Mouse (Mus musculus) neutrophil, adult 5-6 weeks (primary cell): ENCODE measurements around the gene Dicer1. TPM values are rescaled to one million over a fixed set of nuclear protein-coding genes. Genes with fewer than 3 reads are reported as not detected.
A peak's percentile ranks its signal among the peaks of the same experiment; 100 is the strongest.

Experiments
- ATAC-seq: fragments of 151-379, 151-347 bp; 2 replicates; pipeline ENCODE4 v1.8.0; 2017; ENCODE audit warnings: mild to moderate bottlenecking, moderate TSS enrichment; ENCODE audit not compliant: insufficient number of reproducible peaks, poor library complexity, low FRiP score, severe bottlenecking; ENCODE audit errors: extremely low read depth
- total RNA-seq: library from RNA; stranded (forward); fragments of 200-1000 nt; gene quantifications from 2 replicates; pipeline ENCODE4 v1.2.3, GENCODE M21; 2017

Dicer1 gene
- 52.8 and 56.3 TPM in 2 replicates for total RNA-seq

DNA sequence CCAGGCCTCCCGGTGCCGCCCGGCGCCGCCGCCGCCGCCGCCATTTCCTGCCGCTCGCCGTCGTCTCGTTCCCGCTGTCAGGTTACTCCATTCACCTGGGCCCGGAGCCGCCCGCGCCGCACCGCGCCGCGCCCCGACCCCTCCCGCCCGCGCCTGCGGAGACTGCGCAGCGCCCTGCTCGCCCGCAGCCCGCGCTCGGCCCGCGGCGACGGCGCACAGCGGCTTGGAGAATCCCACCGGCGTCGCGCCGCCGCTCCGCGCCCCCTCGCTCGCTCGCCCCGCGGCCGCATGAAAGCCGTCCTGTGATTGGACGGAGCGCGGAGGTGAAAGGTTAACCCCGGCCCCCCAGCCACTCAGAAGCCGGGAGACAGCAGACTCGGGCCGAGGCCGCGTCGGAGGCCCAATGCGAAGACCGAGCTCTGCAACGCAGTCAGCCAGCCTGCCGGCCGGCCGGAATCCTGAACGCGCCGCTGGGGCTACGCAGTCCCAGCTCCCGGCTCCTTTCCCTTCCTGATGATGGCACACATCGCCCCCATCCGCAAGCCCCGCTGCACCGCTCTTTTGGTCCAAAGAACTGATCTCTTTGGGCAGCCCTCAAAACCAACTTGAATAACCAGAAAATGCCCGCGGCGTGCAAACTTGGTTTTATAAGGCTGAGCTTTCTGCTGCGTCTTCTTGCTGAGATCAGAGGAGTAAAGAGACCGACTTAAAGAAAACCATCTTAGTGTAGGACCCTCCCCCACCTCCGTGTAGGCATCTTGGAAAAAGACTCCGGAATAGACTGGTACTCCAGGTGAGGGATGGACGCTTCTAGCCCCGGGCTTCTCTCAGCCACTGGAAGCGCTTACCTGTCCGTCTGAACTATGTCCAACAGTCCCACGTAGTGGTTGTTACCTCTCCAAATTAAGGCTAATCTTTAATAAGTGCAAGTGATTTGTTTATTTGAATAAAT is at the start of gene Dicer1:
Gene Dicer1, minus strand, starts transcription at position 139 of the 952 bp plus-strand sequence.
- peak; percentile 90 for ATAC-seq

DNA sequence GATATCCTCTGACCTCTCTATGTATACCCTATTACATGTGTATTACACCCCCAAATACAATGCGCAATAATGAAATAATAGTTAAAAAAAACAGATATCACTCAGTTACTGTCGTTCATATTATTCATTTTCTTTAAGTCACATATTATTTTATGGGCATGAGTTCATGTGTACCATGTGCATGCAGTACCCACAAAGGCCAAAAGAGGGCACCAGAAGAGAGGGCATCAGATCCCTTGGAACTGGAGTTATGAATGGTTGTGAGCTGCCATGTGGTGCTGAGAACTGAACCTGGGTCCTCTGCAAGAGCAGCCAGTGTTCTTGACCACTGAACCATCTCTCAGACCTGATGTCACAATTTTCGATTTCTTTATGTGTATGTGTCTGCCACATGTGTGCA is 47.6 kb upstream of the Dicer1 start:
- ATAC-seq, result no peak

- ATAC-seq, result no peak
Observed at GRCm38 (mm10) chr12:104797905-104798304, 46.2 kb upstream of the Dicer1 start.

DNA sequence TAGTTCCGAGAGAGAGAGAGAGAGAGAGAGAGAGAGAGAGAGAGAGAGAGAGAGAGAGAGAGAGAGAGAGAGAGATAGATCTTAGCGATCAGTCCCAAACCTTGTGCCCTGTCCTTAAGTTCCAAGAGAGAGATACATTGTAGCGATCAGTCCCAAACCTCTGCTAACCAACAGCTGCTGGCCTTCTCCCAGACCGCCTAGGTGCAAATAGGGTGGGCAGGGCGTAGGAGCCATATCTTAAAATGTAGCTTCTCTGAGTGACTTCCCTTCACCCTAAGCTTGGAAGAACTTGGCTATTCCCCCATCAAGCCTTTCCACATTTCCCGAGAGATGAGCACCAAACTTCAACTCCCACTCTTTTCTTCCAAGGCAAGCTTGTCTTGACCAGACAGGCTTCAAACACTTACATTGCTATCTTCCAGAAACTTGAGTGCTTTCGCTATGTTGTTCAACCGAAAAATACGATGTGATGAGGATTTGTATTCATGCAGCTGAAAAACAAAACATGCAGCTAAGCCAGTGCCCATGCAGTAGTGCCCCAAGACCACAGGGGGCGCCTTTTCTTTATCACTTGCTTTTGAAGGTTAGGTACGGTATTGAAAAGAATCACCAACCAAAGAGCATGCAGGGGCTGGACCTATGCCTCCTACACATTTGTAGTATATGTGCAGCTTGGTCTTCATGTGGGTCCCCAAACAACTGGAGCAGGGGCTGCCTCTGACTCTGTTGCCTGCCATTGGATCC is 45.1 kb upstream of the Dicer1 start:
- ATAC-seq, result no peak

DNA sequence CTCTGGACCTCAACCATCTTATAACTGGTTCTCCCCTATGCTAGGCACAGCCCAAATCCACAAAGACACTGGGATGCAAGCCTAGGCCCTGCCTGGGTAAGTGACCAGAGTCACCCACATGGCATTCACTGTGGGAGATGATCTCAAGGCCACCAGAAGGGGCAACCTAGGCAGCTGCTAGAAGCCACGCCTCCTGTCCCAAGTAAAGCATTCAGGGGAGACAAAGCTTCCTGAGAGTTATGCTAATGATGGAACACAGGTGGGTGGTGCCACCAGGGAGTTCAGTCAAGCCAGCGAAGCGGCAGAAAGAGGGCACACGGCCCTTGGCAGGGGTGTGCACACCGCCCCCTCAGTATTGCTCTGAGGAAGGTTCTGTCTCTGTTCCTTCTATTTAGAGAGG is 43.2 kb upstream of the Dicer1 start:
- ATAC-seq, result no peak

DNA sequence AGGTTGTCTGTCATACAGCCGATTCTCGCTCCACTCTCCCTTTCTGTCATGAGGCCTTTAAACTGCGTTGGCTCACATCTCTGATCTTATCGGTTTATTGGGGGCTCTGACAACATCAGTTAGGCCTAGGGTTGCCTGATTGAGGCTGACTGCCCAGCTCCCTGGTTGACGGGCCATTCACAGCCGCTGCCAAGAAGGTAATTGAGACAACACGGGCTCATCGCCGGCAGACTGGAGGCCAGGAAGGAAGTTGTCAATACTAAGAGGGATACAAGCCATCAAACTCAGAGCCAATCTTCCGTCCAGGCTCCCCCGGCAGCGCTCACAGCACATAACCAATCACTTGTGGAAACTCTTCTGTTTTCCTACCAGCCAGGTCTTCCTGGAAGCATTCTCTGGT is 41.7 kb upstream of the Dicer1 start:
- ATAC-seq, result no peak

- no peak for ATAC-seq
Observed at GRCm38 (mm10) chr12:104777603-104778002, 25.9 kb upstream of the Dicer1 start.

- no peak for ATAC-seq
Observed at GRCm38 (mm10) chr12:104771941-104772340, 20.2 kb upstream of the Dicer1 start.

- ATAC-seq, result no peak
Observed at GRCm38 (mm10) chr12:104769201-104769785, 17.5 kb upstream of the Dicer1 start.

DNA sequence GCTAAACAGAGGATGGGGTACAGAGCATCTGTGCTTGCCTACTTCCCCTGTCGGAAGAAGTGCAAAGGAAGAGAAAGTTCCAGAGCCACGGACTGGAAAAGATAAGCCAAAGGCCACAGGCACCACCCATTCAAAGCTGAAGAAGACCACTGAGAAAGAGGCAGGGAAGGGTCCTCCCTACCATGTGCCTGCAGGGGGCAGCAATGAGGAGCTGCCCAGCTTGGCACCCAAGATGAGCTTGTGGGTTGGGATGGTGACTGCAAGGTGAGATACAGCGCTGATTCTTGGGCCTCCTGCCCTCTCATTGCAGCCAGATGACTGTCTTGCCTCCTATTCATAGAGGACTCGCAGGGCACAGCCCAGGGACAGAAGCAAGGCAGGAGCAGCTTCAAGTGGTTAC is 15.4 kb upstream of the Dicer1 start:
- no peak for ATAC-seq

DNA sequence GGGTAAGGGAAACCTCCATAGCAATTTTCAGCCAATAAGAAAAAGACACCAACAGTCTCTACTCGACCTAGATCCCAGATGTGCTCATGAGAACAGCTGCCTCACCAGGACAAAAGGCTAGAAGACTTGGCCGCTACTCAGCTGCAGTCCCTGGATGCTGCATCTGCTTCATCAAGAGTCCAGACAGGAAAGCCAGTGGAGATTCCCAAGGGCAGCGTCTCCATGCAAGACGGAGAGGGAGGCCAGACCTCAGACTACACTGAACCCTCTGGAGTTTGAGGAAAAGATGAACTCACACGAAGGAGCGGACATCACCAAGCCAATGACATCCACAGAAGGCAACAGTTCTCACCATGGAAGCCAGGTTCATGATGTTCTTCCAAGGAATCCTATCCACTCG is 14.0 kb upstream of the Dicer1 start:
- ATAC-seq, result no peak

- no peak for ATAC-seq
Observed at GRCm38 (mm10) chr12:104765116-104765515, 13.4 kb upstream of the Dicer1 start.

DNA sequence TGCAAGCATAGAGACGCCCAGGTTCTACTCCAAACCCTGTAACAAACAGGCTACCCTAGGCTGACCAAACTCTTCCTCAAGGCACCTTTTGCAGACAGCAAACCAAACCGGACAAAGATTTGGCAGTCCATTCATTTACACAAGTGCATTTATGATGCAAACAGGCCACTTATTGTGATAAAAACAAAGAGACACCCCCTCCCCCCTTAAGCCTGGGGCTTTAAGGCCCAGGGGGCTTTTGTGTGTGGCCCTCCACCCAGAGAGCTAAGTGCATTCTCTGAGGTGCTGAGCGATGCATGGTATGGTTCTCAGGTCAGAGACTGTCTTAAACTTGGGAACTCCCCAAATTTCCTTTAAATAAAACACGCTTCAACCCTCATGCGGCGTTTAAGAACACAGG is 12.2 kb upstream of the Dicer1 start:
- ATAC-seq, result no peak

- ATAC-seq, result no peak
Observed at GRCm38 (mm10) chr12:104761411-104761810, 9.7 kb upstream of the Dicer1 start.

DNA sequence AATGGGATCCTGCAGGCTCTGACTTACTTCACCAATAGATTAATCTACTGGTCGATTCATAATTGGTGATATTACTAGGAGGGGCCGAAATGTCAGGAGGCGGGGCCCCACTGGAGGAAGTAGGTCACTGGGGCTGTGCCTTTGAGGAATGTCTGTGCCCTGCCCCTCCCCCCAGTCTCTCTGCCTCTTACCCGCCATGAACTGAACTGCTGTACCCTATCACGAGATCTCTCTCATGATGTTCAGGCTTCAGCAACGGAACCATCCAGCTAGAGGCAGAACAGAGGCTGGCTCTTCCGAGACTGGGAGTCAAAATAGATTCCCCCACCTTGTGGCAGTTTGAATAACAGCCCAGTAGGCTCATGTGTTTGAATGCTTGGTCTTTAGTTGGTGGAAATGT is 6.3 kb upstream of the Dicer1 start:
- no peak for ATAC-seq

DNA sequence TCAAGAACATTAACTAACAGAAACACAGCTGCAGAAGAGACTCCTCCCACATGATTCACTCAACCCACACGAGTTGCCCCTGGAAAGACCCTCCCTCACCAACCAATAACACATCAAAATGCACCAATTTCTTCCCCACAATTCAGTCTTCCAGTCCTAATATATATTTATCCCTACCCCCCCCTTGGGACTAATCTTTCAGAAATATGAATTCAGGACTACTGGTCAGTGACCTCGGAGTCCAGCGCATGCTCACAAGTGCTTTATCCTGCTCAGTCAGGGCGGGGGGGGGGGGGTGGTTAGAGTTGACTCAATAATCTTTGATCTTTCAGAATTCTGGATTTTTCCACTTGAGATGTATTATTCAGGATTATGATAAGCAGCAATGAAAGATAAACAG is 1.9 kb upstream of the Dicer1 start:
- ATAC-seq, result no peak

DNA sequence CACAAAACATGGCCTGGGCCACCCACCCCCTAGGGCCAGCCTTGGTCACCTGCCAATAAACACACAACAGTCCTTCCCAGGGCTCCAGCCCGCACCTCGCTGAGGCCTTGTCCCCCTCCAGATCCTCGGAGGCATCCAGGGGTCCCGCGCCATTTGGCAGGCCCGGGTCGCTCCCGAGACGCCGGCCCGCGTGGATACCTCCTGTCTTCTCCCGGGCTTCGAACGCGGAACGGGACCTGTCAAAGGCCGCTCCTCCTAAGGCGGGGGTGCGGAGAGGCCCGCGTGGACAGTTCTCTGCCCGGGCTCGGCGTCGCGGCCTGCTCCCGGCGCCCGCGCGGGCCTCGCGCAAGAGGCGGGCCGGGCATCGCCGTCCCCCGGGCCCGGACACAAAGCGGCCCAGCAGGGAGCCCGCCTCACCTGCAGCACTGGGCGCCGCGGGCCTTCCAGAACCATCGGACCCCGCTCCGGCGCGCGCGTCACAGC is 380 bp downstream of the Dicer1 start:
- ATAC-seq, result no peak

DNA sequence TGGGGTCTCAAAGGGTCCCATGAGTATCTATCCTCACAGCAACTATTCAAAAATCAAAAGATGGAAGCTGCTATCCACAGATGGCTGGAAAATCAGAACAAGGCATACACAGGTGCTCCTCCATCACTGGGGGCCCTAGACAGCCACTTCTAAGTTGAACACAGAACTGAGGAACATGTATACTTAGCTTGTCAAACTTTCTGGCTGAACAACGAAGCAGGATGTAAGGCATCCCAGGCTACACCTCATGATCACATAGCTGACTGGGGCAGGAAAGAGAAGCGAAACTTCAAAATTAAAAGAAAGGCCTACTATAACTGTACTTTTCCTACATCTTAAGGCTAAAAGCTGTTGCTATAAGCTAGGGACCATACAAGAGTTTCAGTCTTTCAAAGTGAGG is 2.8 kb downstream of the Dicer1 start:
- ATAC-seq, result no peak; the same call in 1 of the 2 replicates

DNA sequence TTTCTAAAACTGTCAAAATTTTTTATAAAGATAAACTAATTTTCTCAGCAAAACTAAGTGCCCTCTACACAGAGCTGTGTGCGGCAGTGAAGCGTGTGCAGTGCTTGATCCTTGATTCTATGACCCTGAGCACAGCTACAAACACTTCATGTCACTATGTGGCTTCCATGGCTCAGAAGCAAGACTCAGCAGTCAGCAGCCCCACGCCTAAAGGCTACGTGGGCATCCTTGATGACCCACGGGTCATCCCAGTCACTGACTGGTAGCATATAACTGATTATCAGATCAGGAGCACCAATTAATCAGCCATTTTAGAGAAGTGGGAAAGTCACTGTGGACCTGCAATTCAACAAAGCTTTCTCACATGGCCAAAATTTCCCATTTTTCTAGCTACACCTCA is 4.5 kb downstream of the Dicer1 start:
- no peak for ATAC-seq

DNA sequence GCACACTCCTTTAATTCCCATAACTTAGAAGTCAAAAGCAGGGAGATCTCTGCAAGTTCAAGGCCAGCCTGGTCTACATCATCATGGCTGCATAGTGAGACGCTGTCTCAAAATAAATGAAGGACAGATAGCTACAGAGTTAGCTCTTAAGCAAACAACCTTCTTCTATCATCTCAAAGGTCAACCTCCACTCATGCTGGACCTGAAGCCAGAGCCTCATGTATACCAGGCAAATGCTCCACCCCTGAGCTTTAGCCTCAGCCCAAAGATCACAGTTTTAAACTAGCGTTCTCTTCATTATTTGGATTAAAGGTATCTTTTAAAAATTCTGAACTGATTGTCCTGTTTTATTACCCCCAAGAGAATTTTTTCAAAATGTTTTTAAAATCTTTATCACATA is 5.2 kb downstream of the Dicer1 start:
- no peak for ATAC-seq
